Mouse (Mus musculus) skeletal muscle tissue, postnatal 0 days (tissue): ENCODE measurements around the gene Gng7. TPM values are rescaled to one million over a fixed set of nuclear protein-coding genes. Genes with fewer than 3 reads are reported as not detected.

Experiments used
- polyA plus RNA-seq: library from polyadenylated mRNA; unstranded; fragments of >200 nt; fragmentation: Nextera tagmentation; extraction: Ambion mirVana; gene quantifications from 2 replicates; pipeline ENCODE4 v1.2.1, GENCODE M21; 2015

The Gng7 gene
- 1.6 TPM in 2 replicates for polyA plus RNA-seq

DNA sequence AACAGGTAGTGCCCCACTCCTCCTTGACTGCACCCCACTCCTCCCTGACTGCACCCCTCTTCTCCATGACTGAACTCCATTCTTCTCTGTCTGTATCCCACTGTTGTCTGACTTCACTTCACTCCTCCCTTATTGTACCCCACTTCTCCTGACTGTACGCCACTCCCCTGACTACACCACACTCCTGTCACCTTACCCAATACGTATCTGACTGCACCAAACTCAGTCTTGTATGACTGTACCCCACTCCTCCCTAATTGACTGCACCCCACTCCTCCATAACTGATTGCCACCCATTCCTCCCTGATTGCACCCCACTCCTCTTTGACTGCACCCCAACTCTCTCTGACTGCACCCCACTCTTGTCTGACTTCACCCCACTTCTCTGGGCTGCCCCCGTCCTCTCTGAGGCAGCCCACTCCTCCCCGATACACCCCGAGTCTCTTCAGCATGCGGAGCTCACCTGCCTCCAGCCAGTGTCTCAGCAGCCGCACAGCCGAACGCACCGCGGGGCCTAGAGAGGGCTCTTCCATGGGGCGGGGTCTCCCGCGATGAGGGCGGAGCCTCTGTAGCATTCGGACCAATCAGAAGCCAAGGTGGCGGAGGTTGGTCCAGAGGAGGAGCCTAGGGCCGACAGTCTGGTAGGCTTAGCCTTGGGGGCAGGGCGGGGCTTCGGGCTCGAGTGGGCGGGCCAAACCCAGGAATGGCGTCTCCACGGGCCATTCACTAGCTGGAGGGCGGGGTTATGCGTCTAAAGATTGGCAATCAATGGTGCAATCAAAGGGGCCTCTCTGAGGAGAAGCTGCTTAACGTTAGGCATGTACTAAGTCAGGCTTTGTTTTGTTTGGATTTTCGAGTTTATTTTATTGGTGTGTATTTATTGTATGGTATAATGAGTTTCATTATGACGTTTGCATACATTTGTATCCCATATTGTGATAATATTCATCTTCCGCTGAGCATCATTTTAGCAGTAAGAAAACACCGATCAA lies at the start of gene Gng7:
TSS of gene Gng7 (minus strand) at position 553 of the 992 bp plus-strand sequence.

DNA sequence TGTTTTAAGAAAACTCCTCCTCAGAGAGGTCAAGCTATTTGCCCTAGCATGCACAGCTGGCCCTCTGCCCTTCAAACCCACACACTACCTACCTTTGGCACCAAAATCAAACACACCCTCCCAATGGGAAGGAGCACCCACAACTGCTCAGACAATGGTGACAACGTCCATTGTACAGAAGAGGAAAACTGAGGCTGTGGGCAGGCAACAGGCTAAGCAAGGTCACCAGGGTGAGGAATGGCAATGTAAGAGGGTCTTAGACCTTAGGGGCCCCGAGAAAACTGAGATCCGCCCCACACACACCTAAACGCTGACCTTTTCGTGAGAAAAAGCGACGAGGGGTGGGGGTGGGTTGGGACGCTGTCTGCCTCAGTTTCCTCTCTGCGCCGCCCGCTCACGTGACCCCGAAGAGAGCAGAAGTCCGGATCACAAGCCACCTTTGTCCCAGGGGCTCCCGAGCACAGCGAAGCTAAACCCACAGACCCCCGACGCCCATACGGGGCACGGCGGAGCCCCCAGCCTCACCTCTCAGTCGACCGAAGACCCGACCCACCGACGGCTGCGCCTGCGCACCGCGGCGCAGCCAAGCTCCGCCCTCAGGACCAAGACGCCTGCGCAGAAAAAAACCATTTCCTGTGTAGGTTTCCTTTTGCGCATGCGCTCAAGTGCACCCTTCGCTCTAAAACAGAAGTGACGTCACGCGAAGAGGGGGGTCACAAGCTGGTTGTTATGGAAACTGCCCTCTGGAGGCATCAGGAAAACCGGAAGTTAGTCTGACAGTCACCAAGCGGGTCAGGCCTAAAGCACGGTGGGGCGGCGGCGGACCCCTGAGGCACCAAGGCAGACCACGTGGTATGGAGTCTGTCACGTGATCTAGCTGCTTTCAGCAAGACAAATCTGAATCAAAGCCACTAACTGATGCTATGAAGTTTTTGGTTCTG lies 45.1 kb upstream of the Gng7 start, which contains the start of gene Sgta:
TSS of gene Sgta (minus strand) at position 579 of the 941 bp plus-strand sequence.

DNA sequence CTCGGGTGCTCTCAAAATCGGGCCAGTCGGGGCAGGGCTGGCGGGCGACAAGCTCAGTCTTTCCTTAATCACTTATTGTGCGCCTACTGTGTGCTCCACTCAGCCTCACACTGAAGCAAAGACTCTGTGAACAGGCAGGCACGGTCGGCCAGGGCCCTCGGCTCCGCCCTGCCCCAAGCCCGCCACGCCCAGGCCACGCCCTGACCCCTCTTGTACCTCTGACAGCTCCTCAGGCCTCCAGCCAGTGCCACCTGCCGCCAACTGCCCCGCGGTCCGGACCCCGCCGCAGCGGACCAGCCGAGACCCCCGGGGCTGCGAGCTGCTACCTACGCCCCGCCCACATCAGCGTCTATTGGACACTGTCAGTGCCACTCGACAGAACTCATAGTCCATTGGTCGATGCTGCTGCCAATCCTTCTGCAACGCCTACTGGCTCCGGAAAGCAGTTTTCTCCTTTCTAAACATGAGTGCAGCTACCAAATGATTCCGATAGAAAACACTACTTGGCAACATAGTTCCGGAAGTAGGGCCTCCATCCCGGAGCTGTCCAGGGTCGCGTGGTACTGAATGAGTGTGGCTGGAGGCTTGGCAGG lies 22.3 kb upstream of the Gng7 start, which contains the start of gene Slc39a3:
TSS of gene Slc39a3 (minus strand) at position 439 of the 593 bp plus-strand sequence.

DNA sequence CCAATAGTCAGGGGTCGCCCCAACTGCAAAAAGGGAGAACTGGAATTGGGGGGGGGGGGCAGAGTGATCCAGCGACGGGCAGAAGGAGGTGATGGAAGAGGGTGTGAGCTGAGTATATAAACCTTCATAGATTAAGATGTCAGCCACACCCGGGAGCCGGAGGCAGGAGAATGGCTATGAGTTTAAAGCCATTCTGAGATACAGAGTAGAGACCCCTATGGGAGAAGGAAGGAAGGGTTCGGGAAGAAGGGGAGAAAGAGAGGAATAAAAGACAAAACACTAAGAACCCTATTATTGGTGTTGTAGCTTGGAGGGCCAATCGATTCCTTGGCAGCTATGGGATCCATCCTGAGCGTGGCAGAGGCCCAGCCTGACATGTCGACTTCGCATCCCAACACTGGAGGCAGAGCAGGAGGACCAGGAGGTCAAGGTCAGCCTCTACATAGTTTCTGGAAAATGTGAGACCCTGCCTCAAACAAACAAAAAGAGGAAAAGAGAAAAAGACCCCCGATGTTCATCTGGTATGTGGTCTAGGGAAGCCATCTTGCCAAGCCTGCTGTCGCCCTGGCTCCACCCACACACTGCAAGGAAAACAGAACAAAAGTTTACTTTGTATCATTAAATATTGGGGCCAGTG lies 11.0 kb upstream of the Gng7 start, which contains the start of gene Diras1:
TSS of gene Diras1 (minus strand) at position 24 of the 637 bp plus-strand sequence.

DNA sequence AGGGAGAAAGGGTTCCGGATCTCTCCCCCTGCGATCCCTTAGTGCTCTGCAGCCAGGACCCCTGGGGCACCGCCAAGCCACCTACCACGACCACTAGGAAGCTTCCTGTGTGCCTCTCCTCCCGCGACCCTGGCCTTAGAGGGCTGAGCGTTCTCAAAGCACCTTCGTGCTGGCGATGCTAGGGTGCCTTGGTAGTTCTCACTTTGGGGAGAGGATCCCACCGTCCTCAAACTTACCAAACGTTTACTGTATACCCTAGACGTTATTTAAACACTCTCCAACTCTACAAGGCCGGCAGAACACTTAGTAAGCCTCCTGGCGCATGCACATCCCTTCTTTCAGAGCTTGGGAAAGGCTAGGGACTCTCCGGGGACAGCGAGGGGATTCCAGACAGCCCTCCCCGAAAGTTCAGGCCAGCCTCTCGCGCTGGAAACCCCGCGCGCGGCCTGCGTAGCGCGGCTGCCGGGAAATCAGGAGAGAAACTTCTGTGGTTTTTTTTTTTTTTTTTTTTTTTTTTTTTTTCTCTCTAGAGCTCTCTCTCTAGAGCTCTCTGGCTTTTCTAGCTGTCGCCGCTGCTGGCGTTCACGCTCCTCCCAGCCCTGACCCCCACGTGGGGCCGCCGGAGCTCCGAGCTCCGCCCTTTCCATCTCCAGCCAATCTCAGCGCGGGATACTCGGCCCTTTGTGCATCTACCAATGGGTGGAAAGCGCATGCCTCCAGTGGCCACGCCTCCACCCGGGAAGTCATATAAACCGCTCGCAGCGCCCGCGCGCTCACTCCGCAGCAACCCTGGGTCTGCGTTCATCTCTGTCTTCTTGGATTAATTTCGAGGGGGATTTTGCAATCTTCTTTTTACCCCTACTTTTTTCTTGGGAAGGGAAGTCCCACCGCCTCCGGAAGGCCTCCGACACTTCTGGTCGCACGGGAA lies 85.2 kb downstream of the Gng7 start, which contains the start of gene Gadd45b:
TSS of gene Gadd45b (plus strand) at position 775 of the 928 bp plus-strand sequence.

DNA sequence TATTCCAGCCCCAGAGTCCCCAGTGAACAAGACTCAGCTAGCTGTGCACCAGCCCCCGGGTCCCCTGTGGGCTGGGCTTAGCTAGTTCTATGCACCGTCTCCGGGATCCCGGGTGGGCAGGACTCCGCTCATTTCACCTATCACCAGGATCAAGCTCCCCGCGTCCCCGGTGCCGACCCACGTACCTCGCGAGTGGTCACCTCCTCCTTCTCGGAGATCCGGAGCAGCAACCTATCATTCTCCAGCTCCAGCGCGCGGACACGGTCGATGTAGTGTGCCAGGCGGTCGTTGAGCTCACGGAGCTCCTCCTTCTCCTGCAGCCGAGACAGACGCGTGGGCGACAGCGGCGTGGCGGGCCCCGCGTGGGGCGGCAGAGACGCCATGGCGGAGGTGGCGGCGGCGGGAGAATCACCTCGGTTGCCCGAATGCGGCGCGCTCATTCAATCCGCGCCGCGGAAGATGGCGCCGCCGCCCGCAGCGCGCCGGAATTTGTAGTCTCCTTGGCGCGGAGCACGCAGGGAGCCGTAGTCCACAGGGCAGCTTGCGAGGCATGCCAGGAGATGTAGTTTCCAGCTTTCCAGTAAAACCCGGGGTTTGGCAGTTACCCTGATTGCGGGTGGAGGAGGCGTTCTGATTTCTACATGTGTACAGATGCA lies 96.8 kb downstream of the Gng7 start, which contains the start of gene Lmnb2:
TSS of gene Lmnb2 (minus strand) at position 467 of the 656 bp plus-strand sequence.

DNA sequence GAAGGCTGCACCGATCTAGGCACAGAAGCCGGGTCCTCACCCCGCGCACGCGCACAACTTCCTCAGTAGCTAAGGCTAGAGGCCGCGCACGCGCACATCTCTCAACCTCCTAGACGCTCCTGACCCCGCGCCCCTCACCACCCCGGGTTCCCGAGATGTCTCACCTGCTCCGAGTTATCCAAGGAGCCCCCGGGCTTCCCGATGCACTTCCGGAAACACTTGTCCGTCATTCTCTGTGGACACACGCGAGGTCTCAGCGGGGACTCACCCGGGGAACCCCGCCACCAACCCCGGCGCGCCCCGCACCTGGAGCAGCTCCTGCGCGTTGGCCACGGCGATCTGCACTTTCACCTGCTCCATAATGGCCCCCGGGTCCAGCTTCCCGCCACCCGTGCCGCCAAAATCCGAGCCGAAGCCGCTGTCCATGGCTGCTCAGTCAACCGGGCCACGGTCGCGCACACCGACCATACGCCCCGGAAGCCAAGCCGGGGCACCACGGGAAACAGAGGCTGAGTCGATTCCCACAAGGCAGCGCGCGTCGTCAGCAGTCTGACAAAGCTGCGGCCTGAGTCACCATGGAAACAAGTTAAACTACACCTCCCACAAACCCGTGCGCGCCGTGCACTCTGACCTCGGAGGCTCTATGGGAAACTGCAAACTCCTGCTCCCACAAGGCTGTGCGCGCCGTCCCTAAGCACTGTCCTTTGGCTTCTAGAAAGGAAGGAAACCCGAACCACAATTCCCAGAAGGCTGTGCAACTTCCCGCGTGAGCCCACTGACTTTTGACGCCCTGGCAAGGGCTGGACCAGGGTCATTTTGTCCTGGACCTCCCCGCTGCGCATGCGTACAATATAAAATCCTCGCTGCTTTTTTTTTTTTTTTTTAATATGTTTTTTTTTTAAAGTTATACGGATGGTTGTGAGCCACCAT lies 114.2 kb downstream of the Gng7 start, which contains the start of gene Timm13:
TSS of gene Timm13 (minus strand) at position 652 of the 930 bp plus-strand sequence.

Other genes starting within 250 kb of the Gng7 start
- 28.5 and 34.2 TPM in 2 replicates for gene Sf3a2, start 216.7 kb downstream of the Gng7 start, polyA plus RNA-seq
- gene Plekhj1, start 216.3 kb downstream of the Gng7 start, polyA plus RNA-seq, result 44.2 and 55.6 TPM in 2 replicates
- not detected in 2 replicates for gene Amh, start 209.7 kb downstream of the Gng7 start, polyA plus RNA-seq
- 278 and 284 TPM in 2 replicates for gene Jsrp1, start 201.4 kb downstream of the Gng7 start, polyA plus RNA-seq
- gene Oaz1, start 188.3 kb downstream of the Gng7 start, polyA plus RNA-seq, result 1,304 and 1,343 TPM in 2 replicates
- 8.9 and 10.0 TPM in 2 replicates for gene Lingo3, start 170.9 kb downstream of the Gng7 start, polyA plus RNA-seq
- gene Lsm7, start 159.7 kb downstream of the Gng7 start, polyA plus RNA-seq, result 171 and 175 TPM in 2 replicates
- 20.0 and 20.7 TPM in 2 replicates for gene Sppl2b, start 159.7 kb downstream of the Gng7 start, polyA plus RNA-seq
- gene Tmprss9, start 143.1 kb downstream of the Gng7 start, polyA plus RNA-seq, result not detected in 2 replicates
- 239 and 241 TPM in 2 replicates for gene Timm13, start 114.0 kb downstream of the Gng7 start, polyA plus RNA-seq
- gene Lmnb2, start 96.7 kb downstream of the Gng7 start, polyA plus RNA-seq, result 23.4 and 25.6 TPM in 2 replicates
- 24.5 and 29.0 TPM in 2 replicates for gene Gadd45b, start 84.9 kb downstream of the Gng7 start, polyA plus RNA-seq
- 0.06 TPM in 1 of 2 replicates, not detected in the other for gene Diras1, start 10.7 kb upstream of the Gng7 start, polyA plus RNA-seq
- 7.3 and 9.2 TPM in 2 replicates for gene Slc39a3, start 22.5 kb upstream of the Gng7 start, polyA plus RNA-seq
- gene Sgta, start 45.2 kb upstream of the Gng7 start, polyA plus RNA-seq, result 117 and 131 TPM in 2 replicates
- gene Thop1, start 55.1 kb upstream of the Gng7 start, polyA plus RNA-seq, result 34.9 and 40.3 TPM in 2 replicates
- 0.54 and 1.2 TPM in 2 replicates for gene Creb3l3, start 83.9 kb upstream of the Gng7 start, polyA plus RNA-seq
- 143 and 155 TPM in 2 replicates for gene Map2k2, start 91.0 kb upstream of the Gng7 start, polyA plus RNA-seq
- gene Zbtb7a, start 120.3 kb upstream of the Gng7 start, polyA plus RNA-seq, result 29.7 and 34.0 TPM in 2 replicates
- gene Pias4, start 153.0 kb upstream of the Gng7 start, polyA plus RNA-seq, result 20.9 and 22.3 TPM in 2 replicates
- gene Eef2, start 161.7 kb upstream of the Gng7 start, polyA plus RNA-seq, result 392 and 402 TPM in 2 replicates
- 44.3 and 52.5 TPM in 2 replicates for gene Dapk3, start 168.1 kb upstream of the Gng7 start, polyA plus RNA-seq
- gene 4930442H23Rik, start 168.9 kb upstream of the Gng7 start, polyA plus RNA-seq, result not detected in 2 replicates
- gene Nmrk2, start 187.1 kb upstream of the Gng7 start, polyA plus RNA-seq, result 2.9 and 4.7 TPM in 2 replicates
- 0.26 and 0.45 TPM in 2 replicates for gene Atcay, start 215.9 kb upstream of the Gng7 start, polyA plus RNA-seq
- 2.3 and 2.5 TPM in 2 replicates for gene Zfr2, start 218.2 kb upstream of the Gng7 start, polyA plus RNA-seq
- 0.65 and 0.90 TPM in 2 replicates for gene Matk, start 238.0 kb upstream of the Gng7 start, polyA plus RNA-seq